Mouse (Mus musculus): Measurements from ENCODE around the gene Tm4sf4.

GRCm38 (mm10) chr3:57487455-57488153, 62.5 kb downstream of the Tm4sf4 start:
- TF ChIP-seq EP300 (optimal IDR thresholded peaks at IDR 0.05) (no peak), CTCF (IDR thresholded peaks at IDR 0.05; ENCODE audit: low read depth) (no peak)
